Mouse (Mus musculus) 416B (cell line): ENCODE measurements at regions not wholly inside any gene's neighbourhood (a gene's known extent, or its start where the extent isn't known, plus 50 kb on each side); places are given as distances from the start of the nearest gene placed in this dataset.

ENCODE experiments used
- DNase-seq: peaks from one replicate; pipeline ENCODE4 v3.0.0; 2011; ENCODE audit warnings: low read depth

DNA sequence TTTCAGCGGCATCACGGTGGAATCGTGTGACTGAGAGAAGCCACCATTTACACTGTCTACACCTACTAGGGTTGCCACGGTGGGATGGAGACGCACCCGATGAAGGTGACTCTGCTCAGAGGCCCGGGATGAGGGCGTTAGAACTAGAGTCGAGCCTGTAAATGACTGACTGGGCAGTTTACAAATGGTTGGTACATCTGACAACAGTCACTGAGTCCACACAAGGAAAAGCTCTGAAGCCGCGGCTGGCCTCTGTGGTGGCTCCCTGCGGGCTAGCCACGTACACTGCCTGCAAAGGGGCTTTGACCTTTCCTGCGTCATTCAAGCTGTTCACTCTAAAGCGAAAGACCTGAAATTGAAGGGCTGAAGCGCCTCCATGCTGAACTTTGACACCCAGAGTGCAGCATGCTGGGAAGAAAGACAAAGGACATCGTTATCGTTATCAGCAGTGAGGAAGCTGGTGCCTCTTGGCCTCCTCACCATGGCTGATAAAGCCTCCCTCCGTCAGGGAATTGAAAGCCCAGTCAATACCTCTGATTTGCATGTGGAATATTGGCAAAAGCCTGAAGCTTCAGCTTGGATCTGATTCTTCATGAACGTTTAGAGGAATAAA lies 462.1 kb upstream of the Arglu1 start:
- no peak for DNase-seq

DNA sequence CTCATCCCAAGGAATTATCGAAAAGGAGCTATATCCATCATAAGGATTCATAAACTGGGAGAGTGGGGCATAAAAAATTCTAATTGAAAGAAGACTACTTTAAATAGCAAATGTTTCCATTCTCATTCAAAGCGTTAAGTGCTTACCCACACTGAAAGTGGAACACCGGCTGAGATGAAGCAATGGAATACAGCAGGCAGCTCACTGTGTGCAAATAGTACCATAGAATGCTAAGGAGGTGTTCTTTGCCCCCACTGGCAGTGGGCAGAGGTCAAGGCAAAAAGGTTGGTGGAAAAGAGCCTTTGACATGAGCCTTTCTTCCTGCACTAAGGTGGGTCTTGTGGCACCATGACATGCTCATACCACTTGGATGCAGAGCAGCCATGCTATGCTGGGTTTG lies 454.0 kb upstream of the Arglu1 start:
- no peak for DNase-seq

DNA sequence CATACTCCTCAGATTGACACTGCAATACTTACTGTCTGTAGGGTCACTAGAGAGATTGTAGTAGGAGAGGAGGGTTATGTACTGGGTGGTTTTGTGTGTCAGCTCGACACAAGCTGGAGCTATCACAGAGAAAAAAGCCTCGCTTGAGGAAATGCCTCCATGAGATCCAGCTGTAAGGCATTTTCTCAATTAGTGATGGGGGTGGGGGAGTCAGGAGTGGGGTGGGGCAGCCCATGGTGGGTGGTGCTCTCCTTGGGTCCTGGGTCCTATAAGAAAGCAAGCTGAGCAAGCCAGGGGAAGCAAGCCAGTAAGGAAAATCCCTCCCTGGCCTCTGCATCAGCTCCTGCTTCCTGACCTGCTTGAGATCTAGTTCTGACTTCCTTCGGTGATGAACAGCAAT lies 449.5 kb upstream of the Arglu1 start:
- DNase-seq = no peak

DNA sequence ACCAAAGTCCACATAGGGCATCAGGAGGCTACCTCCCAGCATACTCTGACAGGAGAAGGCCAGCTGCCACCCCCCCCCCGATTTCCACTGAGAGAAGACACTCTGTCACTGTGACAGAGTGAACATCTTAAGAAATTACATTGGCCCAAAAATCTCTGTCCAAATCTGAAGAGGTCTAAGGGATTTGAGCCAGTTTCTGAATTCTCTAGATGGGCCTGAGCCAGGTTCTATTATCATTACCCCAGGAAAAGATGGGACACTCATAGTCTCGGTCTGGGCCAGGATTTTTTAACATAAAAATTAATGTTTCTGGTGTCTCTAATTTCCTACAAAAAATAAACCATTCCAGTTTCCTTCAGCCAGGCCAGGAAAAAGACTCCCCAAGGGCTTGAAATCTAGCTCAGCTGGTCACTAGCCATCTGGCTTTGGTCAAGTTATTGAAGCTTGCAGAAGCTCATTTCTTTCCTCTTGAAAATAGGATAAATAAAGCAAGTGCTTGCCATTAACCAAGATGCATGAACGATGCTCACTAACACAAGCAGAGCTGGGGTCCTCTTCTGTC lies 448.8 kb upstream of the Arglu1 start:
- DNase-seq = no peak

DNA sequence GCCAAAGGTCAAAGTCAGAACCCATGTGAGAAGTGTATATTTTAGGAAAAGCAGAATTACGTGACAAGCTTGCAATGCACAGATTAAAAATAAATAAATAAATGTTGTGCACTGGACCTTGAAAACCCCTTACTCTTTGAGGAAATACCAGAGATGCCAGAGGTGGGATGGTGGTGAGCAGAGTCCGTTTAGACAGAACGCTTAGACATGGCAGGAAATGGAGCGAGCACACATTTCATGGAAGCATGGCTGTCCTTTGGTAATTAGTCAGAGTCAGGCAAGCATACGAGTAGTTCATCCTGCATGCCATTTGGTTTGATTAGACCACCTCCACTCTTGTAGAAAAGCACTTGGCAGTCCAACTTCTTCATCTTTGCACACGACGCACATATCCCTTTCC lies 443.4 kb upstream of the Arglu1 start:
- DNase-seq = no peak

DNA sequence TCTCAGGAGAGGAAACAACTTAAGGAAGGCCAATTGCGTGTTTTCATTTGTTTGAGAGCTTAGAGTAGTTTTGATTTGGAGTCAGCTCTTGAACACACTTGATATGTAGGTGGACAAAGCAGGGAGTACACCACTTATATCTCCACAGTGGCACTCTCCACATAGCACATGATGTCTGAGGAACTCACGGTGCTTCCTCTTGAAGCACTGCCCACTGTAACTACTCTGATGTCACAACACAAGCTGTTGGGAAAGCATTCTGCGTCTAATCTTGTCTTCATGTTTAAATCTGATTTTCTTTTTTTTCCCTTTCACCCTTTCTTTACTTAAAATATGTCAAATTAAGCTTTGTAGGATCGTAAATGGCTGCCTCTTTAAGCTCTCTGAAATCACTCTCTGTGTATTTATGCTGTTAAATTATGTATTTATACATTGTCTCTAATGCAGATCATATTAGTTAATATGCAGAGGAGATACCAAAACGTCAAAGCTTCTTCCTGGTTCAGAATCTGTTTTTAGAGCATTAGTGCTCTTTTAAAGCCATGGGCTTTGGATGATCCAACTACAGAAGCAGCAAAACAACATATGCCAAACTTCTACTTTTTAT lies 442.4 kb upstream of the Arglu1 start:
- DNase-seq = no peak

DNA sequence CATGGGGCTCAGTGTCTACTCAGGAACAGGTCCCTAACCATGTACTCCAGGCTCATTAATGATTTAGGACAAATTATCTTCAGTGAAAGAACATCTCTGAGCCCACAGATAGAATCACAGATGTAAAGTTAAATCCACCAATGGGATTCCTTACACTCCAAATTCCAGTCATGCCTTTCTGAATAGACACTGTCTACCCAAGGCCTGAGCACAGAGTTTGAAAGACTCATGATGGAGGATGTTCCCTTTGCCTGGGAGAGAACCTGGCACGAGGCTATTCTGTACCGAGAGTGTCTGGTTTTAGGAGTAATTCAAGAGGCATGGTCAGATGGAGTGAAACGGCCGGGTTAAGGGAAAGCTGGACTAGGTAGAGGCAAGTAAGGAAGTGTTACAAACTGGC lies 440.9 kb upstream of the Arglu1 start:
- no peak for DNase-seq

DNA sequence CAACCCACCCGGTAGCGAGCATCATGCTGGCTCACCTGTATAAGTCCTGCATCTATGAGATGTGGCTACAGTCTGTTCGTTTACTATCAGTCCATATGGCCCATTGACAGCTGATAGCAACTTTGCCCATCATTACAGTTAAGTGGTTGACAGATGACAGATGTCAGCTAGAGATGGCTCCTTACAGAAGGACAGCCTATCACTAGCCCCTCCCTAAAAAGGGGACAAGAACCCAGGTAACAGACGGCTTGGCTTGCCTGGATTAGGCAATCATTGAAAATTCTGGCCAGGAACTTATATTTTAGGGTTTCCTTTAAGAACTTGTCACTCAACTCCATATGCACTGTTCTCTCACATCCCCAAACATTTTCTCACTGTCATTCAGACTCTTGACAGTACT lies 434.2 kb upstream of the Arglu1 start:
- DNase-seq = no peak

DNA sequence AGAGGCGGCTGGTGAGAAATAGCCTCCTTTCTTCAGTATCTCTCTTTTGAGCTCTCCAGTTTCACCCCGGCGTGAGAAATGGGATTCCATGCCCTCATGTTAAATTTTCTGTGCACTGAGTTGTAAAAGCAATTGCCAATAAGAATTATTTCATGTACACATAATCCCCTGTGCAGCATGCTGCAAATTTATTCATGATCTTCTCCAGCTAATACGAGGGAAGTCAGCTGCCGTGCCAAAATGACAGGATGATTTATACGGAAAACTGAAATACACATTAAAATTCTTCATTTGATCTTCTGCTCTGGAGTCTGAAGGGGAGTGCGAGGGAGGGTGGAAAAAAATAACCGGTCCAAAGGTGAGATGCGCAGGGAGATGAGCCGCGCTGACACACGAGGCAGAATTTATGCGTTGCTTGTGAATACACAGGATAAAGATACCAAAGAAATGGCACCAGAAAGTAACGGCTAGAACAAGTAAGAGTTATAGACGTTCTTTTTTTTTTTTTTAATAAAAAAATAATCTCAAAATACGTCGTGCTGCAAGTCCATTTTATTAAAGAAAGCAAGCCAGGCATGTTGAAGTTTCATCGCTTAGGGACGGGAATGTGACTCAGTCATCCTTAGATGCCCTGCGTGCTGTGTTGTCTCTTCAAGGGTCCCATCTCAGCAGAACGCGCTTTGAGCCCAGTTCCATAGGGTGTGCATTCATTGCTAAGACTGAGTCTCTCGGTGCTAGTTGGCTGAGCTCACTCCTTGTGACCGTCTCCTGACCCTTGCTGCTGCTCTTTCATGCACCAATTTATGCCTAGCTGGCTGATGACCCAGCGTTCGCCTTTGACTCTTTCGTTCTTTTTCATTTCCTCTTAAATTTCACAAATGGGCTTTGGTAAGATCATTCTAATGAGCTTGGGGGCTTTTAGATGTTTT lies 427.8 kb upstream of the Arglu1 start:
- no peak for DNase-seq

DNA sequence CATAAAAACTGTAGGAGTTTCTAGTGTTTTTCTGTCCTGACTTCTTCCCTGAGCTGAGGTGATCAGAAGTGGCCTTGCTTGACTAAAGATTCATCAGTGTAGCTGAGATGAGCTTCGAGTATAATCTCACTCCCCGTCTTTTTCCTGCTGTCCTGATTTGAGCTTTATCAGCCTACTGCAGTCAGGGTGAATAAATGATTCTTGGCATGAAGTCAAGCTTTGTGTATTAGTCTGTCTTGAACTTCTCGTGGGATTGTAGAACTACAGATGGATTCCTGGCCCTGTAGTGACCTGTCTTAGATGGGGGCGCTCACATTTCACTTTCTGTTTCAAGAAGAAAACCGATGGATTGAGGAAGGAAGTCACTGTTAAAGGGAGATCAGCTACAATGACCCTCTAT lies 405.7 kb upstream of the Arglu1 start:
- DNase-seq = no peak

DNA sequence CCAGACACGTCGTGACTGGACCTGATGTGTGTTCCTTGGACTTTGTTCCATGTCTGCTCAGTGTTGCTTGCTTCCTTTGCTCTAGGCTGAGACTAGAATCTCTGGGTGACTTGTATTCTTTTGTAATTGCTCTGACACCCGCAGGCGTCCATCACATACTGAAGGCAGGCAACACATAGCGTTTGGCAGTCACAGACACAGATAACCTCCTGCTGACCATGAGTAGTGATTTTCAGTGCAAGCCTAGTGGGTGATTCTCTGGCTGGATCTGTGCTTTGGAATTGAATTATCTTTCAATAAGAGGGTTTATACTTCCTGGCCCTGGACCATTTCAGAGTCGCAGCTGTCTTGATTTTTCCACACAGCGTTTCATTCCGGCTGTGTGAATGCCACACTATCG lies 403.7 kb upstream of the Arglu1 start:
- DNase-seq = no peak

DNA sequence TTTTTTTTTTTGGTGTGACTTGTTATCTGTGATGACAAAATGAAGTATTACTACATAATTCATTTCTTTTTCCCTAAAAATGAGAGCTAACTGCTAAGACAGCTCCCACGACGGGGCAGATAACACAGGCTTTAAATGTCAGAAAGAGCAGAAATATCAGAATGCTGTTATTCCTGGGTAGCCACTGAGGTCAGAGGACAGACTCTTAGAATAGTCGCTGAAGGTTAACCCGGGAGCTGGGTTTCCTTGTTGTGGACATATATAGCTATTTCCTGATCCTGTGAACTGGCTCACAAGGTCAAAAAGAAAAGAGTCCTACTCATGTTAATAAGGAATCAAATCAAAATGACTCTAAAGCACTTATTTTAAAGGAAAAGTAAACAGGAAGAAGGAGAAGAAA lies 403.0 kb upstream of the Arglu1 start:
- no peak for DNase-seq

DNA sequence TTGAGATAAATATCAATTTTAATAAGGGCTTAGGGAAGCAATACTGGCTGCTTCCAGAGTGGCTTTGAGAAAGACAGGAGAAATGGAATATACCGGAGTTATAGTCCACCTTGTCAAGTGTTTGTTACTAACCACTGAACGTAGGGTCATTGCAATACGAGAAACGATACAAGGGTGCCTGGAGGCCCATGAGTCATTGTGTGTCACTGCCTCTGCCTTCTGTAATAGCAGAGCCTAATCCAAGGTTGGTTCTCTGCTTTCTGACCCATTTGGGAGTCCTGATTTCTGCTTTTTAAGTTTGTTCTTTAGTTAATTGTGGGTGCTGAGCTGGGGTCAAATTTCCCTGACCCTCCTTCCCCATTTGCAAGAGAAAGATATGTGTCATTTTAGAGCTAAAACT lies 382.4 kb upstream of the Arglu1 start:
- no peak for DNase-seq

DNA sequence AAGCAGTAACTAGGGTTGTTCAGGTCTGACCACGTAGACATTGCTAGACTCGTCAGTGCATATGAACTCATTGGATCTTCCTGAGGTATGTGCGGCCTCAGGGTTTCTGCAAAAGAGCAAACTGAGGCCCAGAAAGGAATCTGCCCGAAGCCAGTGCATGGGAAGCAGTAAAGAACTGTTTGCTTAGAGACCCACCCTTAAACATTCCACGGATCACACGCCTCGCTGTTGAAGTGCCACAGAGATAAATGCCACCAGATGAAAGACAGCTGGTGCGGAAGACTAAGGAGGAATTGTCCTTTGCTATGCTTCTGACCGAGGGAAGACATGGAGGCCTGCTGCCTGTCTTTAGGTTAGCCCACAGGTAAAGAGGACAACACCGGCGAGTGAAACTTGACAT lies 382.0 kb upstream of the Arglu1 start:
- no peak for DNase-seq

DNA sequence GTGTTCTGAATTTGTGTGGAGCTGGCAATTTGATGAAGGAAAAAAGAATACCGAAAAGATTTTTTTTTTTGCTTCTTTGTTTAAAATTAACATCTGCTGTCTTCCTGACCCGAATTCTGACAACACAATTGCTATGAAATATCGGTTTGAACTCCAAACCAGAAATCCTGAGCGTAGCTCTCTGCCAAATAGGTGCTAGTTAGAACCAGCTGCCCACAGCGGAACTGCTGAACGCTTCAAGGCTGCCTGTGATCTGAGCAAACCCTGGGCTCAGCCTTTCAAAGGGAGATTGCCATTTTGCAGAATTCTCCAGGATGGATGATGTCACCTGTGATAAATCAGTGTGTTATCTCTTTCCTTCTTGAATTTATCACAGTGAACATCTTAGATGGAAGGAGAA lies 380.6 kb upstream of the Arglu1 start:
- DNase-seq = no peak

DNA sequence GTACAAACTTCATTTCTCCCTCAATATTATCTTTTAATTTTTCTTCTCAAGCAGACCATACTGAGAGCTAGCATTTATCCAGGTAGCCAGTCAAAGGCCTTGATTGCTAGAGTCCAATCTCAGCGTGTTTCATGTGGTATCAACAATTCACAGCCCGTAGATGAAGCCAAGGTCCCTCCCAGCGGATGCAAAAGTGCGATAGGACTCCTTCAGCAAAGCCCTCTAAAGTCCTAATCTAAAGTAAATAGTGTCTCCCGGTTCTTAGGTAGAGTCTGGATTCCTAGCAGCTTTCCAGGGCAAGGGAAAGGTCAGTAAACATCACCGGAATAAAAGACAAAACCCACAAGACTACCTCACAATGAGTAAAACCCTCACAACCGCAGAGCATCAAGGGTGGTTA lies 379.5 kb upstream of the Arglu1 start:
- no peak for DNase-seq

DNA sequence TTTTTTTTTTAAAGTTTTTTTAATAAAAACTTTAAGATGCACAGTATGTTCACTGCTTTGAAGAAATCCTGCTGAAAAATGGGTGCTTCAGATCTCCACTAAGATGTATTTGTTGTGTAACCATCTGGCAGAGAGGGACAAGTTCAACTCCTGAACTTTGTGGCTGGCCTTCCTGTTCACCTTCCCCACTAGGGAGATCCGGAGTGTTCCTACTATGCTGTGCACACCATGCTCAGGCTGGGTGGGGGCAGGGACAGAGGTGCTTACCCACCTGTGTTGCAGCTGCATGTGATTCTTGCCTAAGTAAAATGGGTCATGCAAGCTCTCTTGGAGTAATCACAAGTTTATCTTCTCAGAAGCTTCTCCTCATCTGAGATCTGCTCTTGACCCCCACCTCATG lies 377.4 kb upstream of the Arglu1 start:
- DNase-seq = no peak

DNA sequence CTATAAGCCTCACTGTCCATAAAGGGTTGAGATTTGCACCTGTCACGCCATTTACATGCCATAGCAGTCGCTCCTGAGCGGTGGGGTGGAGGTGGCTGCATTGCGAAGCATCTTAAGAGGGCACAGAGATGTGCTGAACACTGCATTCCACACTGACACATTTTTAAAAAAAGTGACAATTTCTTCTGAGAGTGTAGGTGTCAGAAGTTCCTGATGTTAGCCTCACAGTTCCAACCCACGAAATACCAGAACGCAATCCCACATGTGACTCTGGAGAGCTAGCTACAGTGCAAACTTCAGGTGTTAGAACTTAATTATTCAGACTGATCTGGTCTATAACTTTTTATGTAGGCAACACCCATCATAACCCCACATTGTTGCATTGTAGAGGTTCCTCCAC lies 369.8 kb upstream of the Arglu1 start:
- DNase-seq = no peak

DNA sequence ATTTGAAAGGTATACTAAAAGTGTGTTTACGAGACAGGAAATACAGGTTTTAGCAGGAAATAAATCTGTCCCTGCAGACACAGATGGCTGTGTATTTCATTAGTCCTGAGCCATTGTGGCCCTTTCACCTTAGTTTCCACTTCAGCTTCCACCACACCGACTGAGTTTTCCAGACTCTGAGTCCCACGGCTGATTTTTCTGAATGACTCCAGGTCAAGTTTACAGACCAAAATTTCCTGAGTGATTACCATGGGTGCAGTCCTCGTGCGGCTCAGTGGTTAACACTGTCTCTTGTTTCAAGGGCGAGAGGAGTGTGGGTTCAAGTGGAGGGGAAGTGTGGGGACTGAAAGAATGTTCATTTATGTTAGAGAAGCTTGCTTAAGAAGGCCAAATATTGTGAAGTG lies 365.1 kb upstream of the Arglu1 start:
- DNase-seq = no peak

DNA sequence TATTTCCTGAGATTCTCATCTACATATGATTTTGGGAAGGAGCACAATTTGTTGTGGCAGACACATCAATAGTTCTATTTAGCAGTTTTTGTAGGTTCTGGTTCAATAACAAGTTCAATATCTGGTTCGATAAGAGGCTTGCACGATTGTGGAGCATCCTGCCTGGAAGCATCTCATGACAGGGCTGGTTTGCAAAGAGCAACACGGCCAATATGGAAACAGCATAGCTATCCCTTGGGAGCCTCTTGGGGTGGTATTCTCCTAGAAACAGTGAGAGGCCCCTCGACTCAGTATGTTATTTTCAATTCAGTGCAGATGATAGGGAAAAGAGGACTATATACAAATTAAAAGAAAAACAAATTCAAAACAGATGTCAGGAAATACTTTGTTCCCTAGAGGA lies 364.5 kb upstream of the Arglu1 start:
- no peak for DNase-seq

DNA sequence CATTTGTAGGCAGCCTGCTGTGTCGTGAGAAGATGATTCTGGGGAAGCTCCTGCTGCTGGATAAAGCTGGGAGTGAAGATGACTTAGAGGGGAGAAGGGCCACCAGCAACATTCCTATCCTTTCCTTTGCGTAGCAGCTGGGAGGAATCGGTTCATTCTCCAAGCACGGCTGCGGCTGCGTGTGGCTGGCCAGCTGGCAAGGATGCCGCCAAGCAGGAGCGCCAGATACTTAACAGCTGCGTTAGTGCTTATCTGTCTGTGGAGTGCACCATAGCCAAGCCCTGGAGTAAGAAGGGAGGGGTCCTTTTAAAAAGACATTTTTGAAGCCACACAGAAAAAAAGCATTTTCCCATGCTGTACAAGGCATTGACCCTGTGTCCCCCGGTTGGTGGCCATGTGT lies 361.4 kb upstream of the Arglu1 start:
- DNase-seq = no peak

DNA sequence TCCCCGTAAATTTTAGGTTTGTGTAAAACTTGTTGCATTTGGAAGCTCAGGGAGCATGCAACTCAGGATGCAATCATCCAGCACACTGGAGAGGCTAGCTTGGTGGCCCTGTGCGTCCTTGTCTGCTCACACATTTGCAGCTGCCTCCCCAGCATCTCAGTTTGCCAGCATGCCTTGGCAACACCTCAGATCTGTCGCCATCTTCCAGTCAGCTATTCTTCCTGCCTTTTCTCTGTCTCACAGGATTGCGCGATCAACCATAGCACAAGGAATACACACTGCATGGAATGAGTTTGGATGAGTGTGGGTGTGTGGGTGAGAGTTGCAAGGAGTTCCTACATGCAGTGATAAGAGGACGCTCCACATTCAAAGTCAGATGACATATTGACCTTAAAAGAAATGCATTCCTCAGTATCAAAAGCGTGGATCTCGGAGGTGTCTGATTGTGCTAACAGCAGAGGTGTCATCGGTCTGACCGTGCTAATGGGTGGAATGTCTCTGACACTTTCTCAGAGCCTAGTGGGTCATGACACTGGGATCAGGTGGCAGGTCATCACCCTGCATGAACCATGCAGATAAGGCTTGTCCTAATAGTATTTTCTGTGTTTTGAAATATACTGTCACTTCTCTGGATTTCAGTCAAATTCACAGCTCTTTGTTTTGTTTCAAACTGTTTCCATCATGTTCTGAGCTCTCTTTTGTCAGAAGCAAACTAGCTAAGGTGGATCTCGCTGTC lies 360.6 kb upstream of the Arglu1 start:
- DNase-seq = no peak
